In the genomic region with DNA sequence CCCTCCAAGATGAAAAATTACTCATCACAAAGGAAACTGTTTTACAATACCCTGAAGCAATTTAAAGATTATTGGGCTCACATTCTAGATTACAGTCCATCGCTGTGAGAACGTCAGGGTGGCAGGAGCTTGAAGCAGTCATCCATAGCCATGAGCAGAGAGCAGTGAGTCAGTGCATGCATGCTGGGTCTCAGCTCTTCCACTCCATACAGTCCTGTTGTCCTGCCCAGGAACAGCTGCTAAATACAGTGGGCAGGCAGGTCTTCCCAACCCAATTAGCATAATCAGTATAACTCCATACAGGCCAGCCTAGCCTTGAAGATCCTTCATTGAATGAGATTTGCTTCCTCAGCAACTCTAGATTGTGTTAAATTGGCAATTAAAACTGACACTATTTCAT, we compare ENCODE assay signal across 23 mouse cellular contexts. TPM values are rescaled to one million over a fixed set of nuclear protein-coding genes. Genes with fewer than 3 reads are reported as not detected.
DNase-seq lines count a peak whose midpoint lies in the region; ATAC-seq and TF ChIP-seq lines count a peak whose summit lies in the region.
"Had no signal": no experiment of that assay in that cellular context is flagged by ENCODE, and none has a peak within 500 bp of the region (broad histone marks: within the 10 kb centered on the region; RNA-seq: fewer than 3 reads in every experiment).

No protein-coding gene starts in this region.

- H3K9me3 ChIP-seq in midbrain, embryonic 11.5 days (ENCODE audit: control insufficient read depth, low read length) = no peaks in the 10 kb centered on the region
- H3K9me3 ChIP-seq in midbrain, embryonic 16.5 days (replicated peaks; ENCODE audit: control insufficient read depth, low read length, poor library complexity, severe bottlenecking) = no peaks in the 10 kb centered on the region
- H3K9me3 ChIP-seq: embryonic facial prominence, embryonic 12.5 days; embryonic facial prominence, embryonic 15.5 days; heart, embryonic 15.5 days; hindbrain, embryonic 10.5 days; hindbrain, embryonic 15.5 days had no signal

- no peak overlapping the region for H3K4me2 ChIP-seq in midbrain, embryonic 11.5 days
- H3K4me2 ChIP-seq in midbrain, embryonic 16.5 days (ENCODE audit: low read length) = no peak overlapping the region
- H3K4me2 ChIP-seq: embryonic facial prominence, embryonic 12.5 days; embryonic facial prominence, embryonic 15.5 days; heart, embryonic 12.5 days; heart, embryonic 15.5 days; hindbrain, embryonic 15.5 days had no signal

- intact Hi-C loops in left cerebral cortex, postnatal 4 days (cut with DNase I) = no loop called here

- TF ChIP-seq CTCF in cerebellum, adult 2 months (IDR thresholded peaks at IDR 0.05; ENCODE audit: borderline replicate concordance, insufficient read depth, low read depth, low read length) = no peak

- WGBS in cerebellum, adult 2 months = 35% methylated on average over 2 of the region's 2 CpGs
- WGBS in midbrain, embryonic 11.5 days = 90% methylated on average over 2 of the region's 2 CpGs
- 57% methylated on average over 2 of the region's 2 CpGs for WGBS in midbrain, embryonic 16.5 days

- H3K4me1 ChIP-seq in cerebellum, adult 2 months (ENCODE audit: control insufficient read depth, insufficient read depth, low read length) = no peaks in the 10 kb centered on the region
- no peaks in the 10 kb centered on the region for H3K4me1 ChIP-seq in midbrain, embryonic 11.5 days (ENCODE audit: control insufficient read depth, insufficient read depth, low read length)
- H3K4me1 ChIP-seq in midbrain, embryonic 16.5 days (ENCODE audit: control insufficient read depth, insufficient read depth, low read length) = no peaks in the 10 kb centered on the region
- H3K4me1 ChIP-seq: embryonic facial prominence, embryonic 12.5 days; embryonic facial prominence, embryonic 15.5 days; heart, embryonic 12.5 days; heart, embryonic 15.5 days; hindbrain, embryonic 10.5 days; hindbrain, embryonic 15.5 days had no signal

- H3K9ac ChIP-seq in midbrain, embryonic 11.5 days (ENCODE audit: low read length) = no peak overlapping the region
- H3K9ac ChIP-seq in midbrain, embryonic 16.5 days (ENCODE audit: low read depth, low read length) = no peak overlapping the region
- H3K9ac ChIP-seq: embryonic facial prominence, embryonic 12.5 days; embryonic facial prominence, embryonic 15.5 days; forebrain, postnatal 0 days; heart, embryonic 12.5 days; heart, embryonic 15.5 days; hindbrain, embryonic 15.5 days had no signal

- H3K4me3 ChIP-seq in cerebellum, adult 2 months (replicated peaks; ENCODE audit: insufficient read depth, low read depth, low read length) = no peak overlapping the region
- H3K4me3 ChIP-seq in midbrain, embryonic 11.5 days (ENCODE audit: low read depth, low read length) = no peak overlapping the region
- H3K4me3 ChIP-seq in midbrain, embryonic 16.5 days (ENCODE audit: low read depth, low read length) = no peak overlapping the region
- H3K4me3 ChIP-seq: embryonic facial prominence, embryonic 12.5 days; embryonic facial prominence, embryonic 15.5 days; heart, embryonic 12.5 days; heart, embryonic 15.5 days; hindbrain, embryonic 10.5 days; hindbrain, embryonic 15.5 days had no signal

- H3K27me3 ChIP-seq in cerebellum, adult 2 months (ENCODE audit: control insufficient read depth, insufficient read depth, low read length) = no peaks in the 10 kb centered on the region
- H3K27me3 ChIP-seq in midbrain, embryonic 11.5 days (ENCODE audit: control insufficient read depth, insufficient read depth, low read length) = no peaks in the 10 kb centered on the region
- H3K27me3 ChIP-seq in midbrain, embryonic 16.5 days (ENCODE audit: control insufficient read depth, insufficient read depth, low read depth, low read length) = no peaks in the 10 kb centered on the region
- H3K27me3 ChIP-seq: embryonic facial prominence, embryonic 12.5 days; embryonic facial prominence, embryonic 15.5 days; heart, embryonic 12.5 days; heart, embryonic 15.5 days; hindbrain, embryonic 15.5 days had no signal

- TF ChIP-seq POLR2A in cerebellum, adult 2 months (IDR thresholded peaks at IDR 0.05; ENCODE audit: borderline replicate concordance, insufficient read depth, low read length) = no peak

- peaks cover 2% of the 10 kb centered on the region; the same call in 1 of the 2 replicates for H3K36me3 ChIP-seq in midbrain, embryonic 11.5 days (ENCODE audit: control insufficient read depth, insufficient read depth, low read length)
- H3K36me3 ChIP-seq in midbrain, embryonic 16.5 days (ENCODE audit: control insufficient read depth, insufficient read depth, low read length) = peaks cover under 1% of the 10 kb centered on the region; the same call in 1 of the 2 replicates

- H3K27ac ChIP-seq in cerebellum, adult 2 months (ENCODE audit: insufficient read depth, low read length) = 0 out of 2 replicates have a peak overlapping the region, but pooled peaks have one; percentile 11
- no peak overlapping the region for H3K27ac ChIP-seq in midbrain, embryonic 11.5 days (ENCODE audit: low read depth, low read length)
- no peak overlapping the region for H3K27ac ChIP-seq in midbrain, embryonic 16.5 days (ENCODE audit: low read length)
- H3K27ac ChIP-seq: embryonic facial prominence, embryonic 12.5 days; embryonic facial prominence, embryonic 15.5 days; heart, embryonic 15.5 days; hindbrain, embryonic 10.5 days; hindbrain, embryonic 15.5 days had no signal

- DNase-seq in cerebellum, adult 2 months = no peak
- no peak for DNase-seq in cerebellum, postnatal 36 days
- peak; percentile 37 for DNase-seq in midbrain, embryonic 11.5 days (ENCODE audit: low spot score, missing footprints)
- peak; percentile 33 for DNase-seq in Muller cell, postnatal 12 days (ENCODE audit: inconsistent ontology term)
- DNase-seq in left cerebral cortex, postnatal 4 days = no peak
- DNase-seq: adrenal gland, adult 2 months; adrenal gland, postnatal 14 days; cerebellum, adult 11-12 months; cerebellum, adult 9-10 months; cerebellum, postnatal 14 days; forebrain, postnatal 0 days; gastrocnemius, postnatal 25 days; heart, adult 18-20 months; heart, postnatal 10 days; heart, postnatal 36 days had no signal

- ATAC-seq in midbrain, embryonic 11.5 days (ENCODE audit: low FRiP score) = no peak
- ATAC-seq in midbrain, embryonic 16.5 days = no peak
- ATAC-seq: forebrain, embryonic 14.5 days; forebrain, postnatal 0 days had no signal

RNA-seq across cellular contexts. Expression of a gene that starts 45.1 kb away (rescaled TPM):
- polyA plus RNA-seq in cerebellum, adult 2 months (2012; rRNA removed) = 43.0 and 46.0 TPM in 2 replicates
- 15.6 and 18.3 TPM in 2 replicates for polyA plus RNA-seq in midbrain, embryonic 11.5 days (2014; fragmentation: Nextera tagmentation; extraction: Ambion mirVana)
- polyA plus RNA-seq in midbrain, embryonic 16.5 days (2015; fragmentation: Nextera tagmentation; extraction: Ambion mirVana) = 19.2 and 21.0 TPM in 2 replicates
- 10 to 100 TPM; 55.0 to 58.3 TPM for total RNA-seq in left cerebral cortex, postnatal 4 days (2021)

Comparison
In these comparisons a context has a peak if more than half of its experiments do, and no peak if none do; other contexts are left out.
1. DNase-seq: peak in midbrain, embryonic 11.5 days (single experiment) and Muller cell, postnatal 12 days (single experiment); none in cerebellum, adult 2 months (0 of 2), cerebellum, postnatal 36 days (0 of 2) and left cerebral cortex, postnatal 4 days (single experiment).